Mouse (Mus musculus) cortical plate, adult 2 months (tissue): Measurements from ENCODE around the gene 1810062G17Rik.

Source experiments
- CTCF ChIP-seq: fragments of 200-500 bp; IDR thresholded peaks from 2 replicates; pipeline ENCODE4 v1.5.1; 2011; ENCODE audit warnings: mild to moderate bottlenecking, control low read depth, low read length; ENCODE audit not compliant: insufficient read depth; ENCODE audit errors: extremely low read depth
- POLR2A ChIP-seq: fragments of 200-500 bp; IDR thresholded peaks from 2 replicates; pipeline ENCODE4 v1.6.1; 2011; ENCODE audit warnings: mild to moderate bottlenecking, low read length, control low read depth; ENCODE audit not compliant: insufficient read depth; ENCODE audit errors: extremely low read depth

DNA sequence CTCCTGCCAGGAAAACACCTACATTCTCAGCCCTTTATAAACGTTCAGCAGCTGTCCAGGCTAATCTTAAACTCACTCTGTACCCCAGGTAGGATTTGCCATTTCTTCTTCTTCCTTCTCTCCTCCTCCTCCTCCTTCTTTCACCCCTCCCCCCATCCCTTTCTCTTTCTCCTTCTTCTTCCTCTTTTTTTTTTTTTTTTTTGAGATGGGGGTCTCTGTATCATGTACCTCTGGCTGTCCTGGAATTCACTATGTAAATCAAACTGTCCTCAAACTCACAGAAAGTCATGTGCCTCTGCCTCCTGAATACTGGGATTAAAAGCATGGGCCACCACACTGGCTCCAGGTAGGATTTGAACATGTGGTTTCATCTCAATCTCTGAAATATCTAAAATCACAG lies 13.4 kb upstream of the 1810062G17Rik start:
- TF ChIP-seq POLR2A (no peak), CTCF (no peak)
